Comparison of ENCODE assay signal across 9 mouse cellular contexts in genomic region chr11:108030956-108031604, GRCm38 (mm10).
DNase-seq lines count a peak whose midpoint lies in the region; ATAC-seq and TF ChIP-seq lines count a peak whose summit lies in the region.
"Had no signal": no experiment of that assay in that cellular context is flagged by ENCODE, and none has a peak within 500 bp of the region (broad histone marks: within the 10 kb centered on the region; RNA-seq: fewer than 3 reads in every experiment).

No protein-coding gene starts in this region.

- 54% methylated on average over 10 of the region's 10 CpGs for WGBS in forebrain, postnatal 0 days
- 53% methylated on average over 10 of the region's 10 CpGs for WGBS in hindbrain, embryonic 16.5 days
- WGBS in midbrain, postnatal 0 days, result 47% methylated on average over 10 of the region's 10 CpGs

- no peak overlapping the region for H3K4me3 ChIP-seq in forebrain, postnatal 0 days (ENCODE audit: low read depth, low read length)
- H3K4me3 ChIP-seq in hindbrain, embryonic 16.5 days (ENCODE audit: low read length), result no peak overlapping the region
- H3K4me3 ChIP-seq in midbrain, postnatal 0 days (ENCODE audit: low read depth, low read length), result no peak overlapping the region
- H3K4me3 ChIP-seq: embryonic facial prominence, embryonic 12.5 days had no signal

- intact Hi-C loops in left cerebral cortex, postnatal 14 days (cut with DNase I), result loop anchor here (5.0 kb wide), 1 partner anchor 106 kb away; no protein-coding TSS in a partner anchor

- ATAC-seq in forebrain, postnatal 0 days, result peak; percentile 74
- peak; percentile 79 for ATAC-seq in hindbrain, embryonic 16.5 days
- ATAC-seq in midbrain, postnatal 0 days (ENCODE audit: low FRiP score), result peak; percentile 70; the same call in 1 of the 2 replicates

- no peaks in the 10 kb centered on the region for H3K27me3 ChIP-seq in forebrain, postnatal 0 days (ENCODE audit: insufficient read depth, low read length)
- no peaks in the 10 kb centered on the region for H3K27me3 ChIP-seq in hindbrain, embryonic 16.5 days (replicated peaks; ENCODE audit: control insufficient read depth, insufficient read depth, low read length)
- no peaks in the 10 kb centered on the region for H3K27me3 ChIP-seq in midbrain, postnatal 0 days (ENCODE audit: insufficient read depth, low read length)
- H3K27me3 ChIP-seq: embryonic facial prominence, embryonic 12.5 days had no signal

- DNase-seq in thymus, postnatal 14 days, result peak; percentile 12
- DNase-seq in thymus, postnatal 10 days (ENCODE audit: low spot score in 2 of 2), result no peak
- DNase-seq in adrenal gland, postnatal 36 days, result peak; percentile 60 to 64
- DNase-seq in forebrain, postnatal 0 days, result peak; percentile 67
- DNase-seq in left cerebral cortex, postnatal 14 days (ENCODE audit: low spot score in 2 of 2), result peak; percentile 63 to 67
- peak; percentile 77 for DNase-seq in midbrain, postnatal 0 days (ENCODE audit: low spot score)
- DNase-seq in spleen, postnatal 36 days (ENCODE audit: low spot score in 2 of 2), result no peak

- no peak overlapping the region for H3K4me2 ChIP-seq in forebrain, postnatal 0 days (ENCODE audit: low read depth)
- no peak overlapping the region for H3K4me2 ChIP-seq in hindbrain, embryonic 16.5 days (ENCODE audit: low read length)
- no peak overlapping the region for H3K4me2 ChIP-seq in midbrain, postnatal 0 days (ENCODE audit: low read depth, low read length, poor library complexity, severe bottlenecking)
- H3K4me2 ChIP-seq: embryonic facial prominence, embryonic 12.5 days had no signal

- peak; percentile 91 for TF ChIP-seq CTCF in forebrain, postnatal 0 days (IDR thresholded peaks at IDR 0.05; ENCODE audit: low read depth)
- peak; percentile 94 for TF ChIP-seq CTCF in midbrain, postnatal 0 days (IDR thresholded peaks at IDR 0.05)

- no peaks in the 10 kb centered on the region for H3K4me1 ChIP-seq in forebrain, postnatal 0 days (ENCODE audit: insufficient read depth)
- no peaks in the 10 kb centered on the region for H3K4me1 ChIP-seq in hindbrain, embryonic 16.5 days (ENCODE audit: control insufficient read depth, insufficient read depth, low read depth, low read length)
- no peaks in the 10 kb centered on the region for H3K4me1 ChIP-seq in midbrain, postnatal 0 days (ENCODE audit: insufficient read depth, low read length)

- no peaks in the 10 kb centered on the region for H3K36me3 ChIP-seq in forebrain, postnatal 0 days (ENCODE audit: insufficient read depth)
- no peaks in the 10 kb centered on the region for H3K36me3 ChIP-seq in hindbrain, embryonic 16.5 days (ENCODE audit: control insufficient read depth, insufficient read depth, low read length)
- no peaks in the 10 kb centered on the region for H3K36me3 ChIP-seq in midbrain, postnatal 0 days (ENCODE audit: insufficient read depth, low read length)
- H3K36me3 ChIP-seq: embryonic facial prominence, embryonic 12.5 days had no signal

- H3K27ac ChIP-seq in forebrain, postnatal 0 days (ENCODE audit: low read depth, low read length), result no peak overlapping the region
- no peak overlapping the region for H3K27ac ChIP-seq in hindbrain, embryonic 16.5 days (ENCODE audit: low read depth, low read length)
- no peak overlapping the region for H3K27ac ChIP-seq in midbrain, postnatal 0 days (ENCODE audit: low read depth, low read length)
- H3K27ac ChIP-seq: embryonic facial prominence, embryonic 12.5 days had no signal

- no peak overlapping the region for H3K9ac ChIP-seq in forebrain, postnatal 0 days
- H3K9ac ChIP-seq in hindbrain, embryonic 16.5 days (ENCODE audit: low read depth, low read length), result no peak overlapping the region
- H3K9ac ChIP-seq in midbrain, postnatal 0 days (replicated peaks; ENCODE audit: low read length, poor library complexity, severe bottlenecking), result no peak overlapping the region
- H3K9ac ChIP-seq: embryonic facial prominence, embryonic 12.5 days had no signal

- H3K9me3 ChIP-seq in forebrain, postnatal 0 days (ENCODE audit: low read length), result no peaks in the 10 kb centered on the region
- no peaks in the 10 kb centered on the region for H3K9me3 ChIP-seq in hindbrain, embryonic 16.5 days (ENCODE audit: control insufficient read depth, low read length)
- H3K9me3 ChIP-seq in midbrain, postnatal 0 days (ENCODE audit: low read length), result no peaks in the 10 kb centered on the region
- H3K9me3 ChIP-seq: embryonic facial prominence, embryonic 12.5 days had no signal

Comparison
In these comparisons a context has a peak if more than half of its experiments do, and no peak if none do; other contexts are left out.
1. DNase-seq: peak in thymus, postnatal 14 days (single experiment), adrenal gland, postnatal 36 days (2 of 2), forebrain, postnatal 0 days (single experiment), left cerebral cortex, postnatal 14 days (2 of 2) and midbrain, postnatal 0 days (single experiment); none in thymus, postnatal 10 days (0 of 2) and spleen, postnatal 36 days (0 of 2).
2. Peak in every context shown above with its lines, with median percentiles within 50 percentile points of each other: ATAC-seq.